Mouse (Mus musculus) C2C12 (cell line): ENCODE results near the gene Pdzrn3.

Experiments
- CEBPB ChIP-seq: IDR thresholded peaks from one replicate; pipeline ENCODE4 v1.6.1; 2011; ENCODE audit warnings: low read depth, mild to moderate bottlenecking, control low read depth, moderate library complexity
- CTCF ChIP-seq: IDR thresholded peaks from one replicate; pipeline ENCODE4 v1.5.1; 2011; ENCODE audit not compliant: control insufficient read depth, insufficient read depth, insufficient read length
- MAX ChIP-seq: IDR thresholded peaks from one replicate; pipeline ENCODE4 v1.6.1; 2011; ENCODE audit warnings: mild to moderate bottlenecking, control low read depth
- MYOG ChIP-seq: IDR thresholded peaks from one replicate; pipeline ENCODE4 v1.6.1; 2011; ENCODE audit not compliant: control insufficient read depth, insufficient read length; ENCODE audit errors: extremely low read depth
- USF1 ChIP-seq: IDR thresholded peaks from one replicate; pipeline ENCODE4 v1.6.1; 2011; ENCODE audit warnings: low read depth, mild to moderate bottlenecking, control low read depth, moderate library complexity

DNA sequence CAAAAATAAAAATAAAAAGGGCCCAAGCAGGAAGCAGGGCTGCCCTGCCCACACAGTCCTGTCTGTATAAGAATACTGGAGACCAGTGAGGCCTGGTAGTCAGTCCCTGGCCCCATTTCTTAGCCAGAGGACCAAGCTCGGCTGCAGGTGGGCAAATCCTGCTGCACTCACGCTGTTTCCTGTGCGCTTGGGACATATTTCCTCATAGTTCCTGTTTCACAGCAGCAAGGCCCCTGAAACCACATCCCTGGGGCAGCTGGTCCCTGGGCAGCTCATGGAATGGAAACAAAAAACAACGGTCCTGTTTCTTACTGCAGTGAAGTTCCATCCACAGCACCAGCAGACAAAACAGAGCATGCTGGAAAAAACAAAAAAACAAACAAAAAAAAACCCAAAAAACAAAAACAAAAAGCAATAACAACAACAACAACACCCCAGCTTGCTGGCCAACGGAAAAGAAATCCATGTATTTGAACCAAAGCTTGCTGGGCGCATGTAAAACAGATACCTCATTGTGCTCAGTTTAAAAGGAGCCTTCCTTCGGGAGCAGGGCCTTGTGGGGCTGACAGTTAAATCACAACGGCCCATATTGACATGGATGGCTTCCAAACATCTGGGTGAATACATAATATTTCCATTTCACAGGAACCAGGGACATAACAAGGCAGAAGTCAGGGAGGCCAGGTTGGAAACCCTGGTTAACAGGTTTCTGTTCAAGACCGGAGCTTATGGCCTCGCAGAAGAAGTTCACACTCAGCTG is 108.2 kb downstream of the Pdzrn3 start:
- TF ChIP-seq CTCF: no peak
- TF ChIP-seq MAX: no peak
- TF ChIP-seq CEBPB: no peak
- TF ChIP-seq MYOG: no peak
- TF ChIP-seq USF1: no peak
